In the genomic region with DNA sequence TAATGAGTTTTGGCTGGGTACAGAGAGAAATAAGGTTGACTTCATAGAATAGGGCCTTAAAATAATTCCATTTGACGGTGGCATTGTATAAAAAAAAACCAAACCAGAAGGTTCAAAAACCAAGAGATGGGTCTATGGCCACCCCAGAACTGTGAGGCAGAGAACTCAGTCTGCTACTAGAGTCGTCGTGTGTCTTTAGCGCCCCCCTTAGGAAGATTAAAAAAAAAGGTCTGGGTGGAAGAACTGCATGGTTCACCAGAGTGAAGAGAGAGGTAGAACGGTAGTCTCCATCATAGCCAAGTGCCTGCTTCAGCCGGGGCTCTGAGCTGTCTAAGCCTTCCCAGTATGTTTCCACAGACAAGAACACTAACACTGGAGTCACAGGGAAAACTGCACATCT, we compare ENCODE assay signal across 13 mouse cellular contexts. TPM values are rescaled to one million over a fixed set of nuclear protein-coding genes. Genes with fewer than 3 reads are reported as not detected.
DNase-seq lines count a peak whose midpoint lies in the region; ATAC-seq and TF ChIP-seq lines count a peak whose summit lies in the region.
"Had no signal": no experiment of that assay in that cellular context is flagged by ENCODE, and none has a peak within 500 bp of the region (broad histone marks: within the 10 kb centered on the region; RNA-seq: fewer than 3 reads in every experiment).

No protein-coding gene starts in this region.

- H3K27me3 ChIP-seq in limb, embryonic 14.5 days (ENCODE audit: control insufficient read depth, insufficient read depth, low read length), result no peaks in the 10 kb centered on the region
- no peaks in the 10 kb centered on the region for H3K27me3 ChIP-seq in limb, embryonic 10.5 days (ENCODE audit: low read depth, poor library complexity, severe bottlenecking)

- no peak overlapping the region for H3K27ac ChIP-seq in limb, embryonic 14.5 days (replicated peaks; ENCODE audit: low read depth, low read length)
- H3K27ac ChIP-seq in limb, embryonic 10.5 days, result no peak overlapping the region
- H3K27ac ChIP-seq: liver, embryonic 13.5 days had no signal

- no peaks in the 10 kb centered on the region for H3K4me1 ChIP-seq in limb, embryonic 14.5 days (ENCODE audit: control insufficient read depth, insufficient read depth, low read length)
- H3K4me1 ChIP-seq in limb, embryonic 10.5 days, result no peaks in the 10 kb centered on the region
- H3K4me1 ChIP-seq: liver, embryonic 13.5 days had no signal

- TF ChIP-seq POLR2A in limb, embryonic 14.5 days (IDR thresholded peaks at IDR 0.05; ENCODE audit: borderline replicate concordance, extremely low read depth, insufficient read depth, insufficient read length), result no peak
- TF ChIP-seq POLR2A in brain, embryonic 14.5 days (IDR thresholded peaks at IDR 0.05; ENCODE audit: borderline replicate concordance, extremely low read depth, insufficient read depth, insufficient read length, poor library complexity, severe bottlenecking), result no peak

- peak; percentile 7; the same call in 1 of the 2 replicates for TF ChIP-seq CTCF in brain, embryonic 14.5 days (IDR thresholded peaks at IDR 0.05; ENCODE audit: borderline replicate concordance, extremely low read depth, insufficient read depth, insufficient read length)

- WGBS in limb, embryonic 14.5 days, result 50% methylated on average over 6 of the region's 6 CpGs
- WGBS in limb, embryonic 10.5 days, result 53% methylated on average over 6 of the region's 6 CpGs

- no peak for ATAC-seq in limb, embryonic 14.5 days (ENCODE audit: low FRiP score, low read depth)

- no peak overlapping the region for H3K9ac ChIP-seq in limb, embryonic 14.5 days (ENCODE audit: low read depth, low read length, severe bottlenecking)
- H3K9ac ChIP-seq: liver, embryonic 13.5 days had no signal

- H3K4me3 ChIP-seq in limb, embryonic 14.5 days (replicated peaks; ENCODE audit: low read length), result no peak overlapping the region
- no peak overlapping the region for H3K4me3 ChIP-seq in limb, embryonic 10.5 days
- H3K4me3 ChIP-seq: liver, embryonic 13.5 days had no signal

- DNase-seq in embryo, embryonic 10.5 days (ENCODE audit: low spot score), result peak; percentile 53
- DNase-seq in embryo, embryonic 9.5 days (ENCODE audit: extremely low spot score), result no peak
- peak; percentile 36 for DNase-seq in limb, embryonic 14.5 days (ENCODE audit: low spot score)
- no peak for DNase-seq in limb, embryonic 10.5 days (ENCODE audit: low spot score)
- peak; percentile 24 for DNase-seq in A20 (ENCODE audit: low read depth, low spot score)
- peak; percentile 32 for DNase-seq in brain, embryonic 14.5 days (ENCODE audit: low read depth)
- no peak for DNase-seq in c-Kit-positive CD71-positive TER-119-positive erythroid progenitor cells, embryonic 14.5 days (ENCODE audit: low spot score)
- DNase-seq in urinary bladder, postnatal 25 days (ENCODE audit: low spot score), result no peak
- DNase-seq: adrenal gland, postnatal 10 days; cerebellum, postnatal 14 days; gastrocnemius, postnatal 25 days; kidney, adult 11 months; liver, embryonic 13.5 days had no signal

- H3K9me3 ChIP-seq in limb, embryonic 14.5 days (ENCODE audit: control insufficient read depth, low read length), result no peaks in the 10 kb centered on the region
- H3K9me3 ChIP-seq in limb, embryonic 10.5 days (replicated peaks), result no peaks in the 10 kb centered on the region
- H3K9me3 ChIP-seq: liver, embryonic 13.5 days had no signal

- H3K36me3 ChIP-seq in limb, embryonic 14.5 days (ENCODE audit: control insufficient read depth, insufficient read depth, low read length), result peaks cover 28% of the 10 kb centered on the region
- H3K36me3 ChIP-seq in limb, embryonic 10.5 days, result peaks cover 6% of the 10 kb centered on the region; the same call in 1 of the 2 replicates
- H3K36me3 ChIP-seq: liver, embryonic 13.5 days had no signal

- H3K4me2 ChIP-seq in limb, embryonic 14.5 days (replicated peaks; ENCODE audit: low read depth, low read length, severe bottlenecking), result no peak overlapping the region
- H3K4me2 ChIP-seq: liver, embryonic 13.5 days had no signal

RNA-seq across cellular contexts. Expression of a gene that starts 54.4 kb away (rescaled TPM):
- polyA plus RNA-seq in limb, embryonic 14.5 days (2012; rRNA removed), result 81.8 and 103 TPM in 2 replicates
- polyA plus RNA-seq in limb, embryonic 14.5 days (2014; fragmentation: Nextera tagmentation; extraction: Ambion mirVana), result 26.0 and 30.7 TPM in 2 replicates
- 7.9 and 10.8 TPM in 2 replicates for polyA plus RNA-seq in limb, embryonic 10.5 days (2016; fragmentation: Nextera tagmentation; extraction: Ambion mirVana)
- 56.0 and 57.7 TPM in 2 replicates for polyA plus RNA-seq in brain, embryonic 14.5 days (2012; rRNA removed)

Comparison
In these comparisons a context has a peak if more than half of its experiments do, and no peak if none do; other contexts are left out.
1. DNase-seq: peak in embryo, embryonic 10.5 days (single experiment), limb, embryonic 14.5 days (single experiment), A20 (single experiment) and brain, embryonic 14.5 days (single experiment); none in embryo, embryonic 9.5 days (single experiment), limb, embryonic 10.5 days (single experiment), c-Kit-positive CD71-positive TER-119-positive erythroid progenitor cells, embryonic 14.5 days (single experiment) and urinary bladder, postnatal 25 days (single experiment).